Mouse (Mus musculus) thymus, adult 2 months (tissue): Measurements from ENCODE around the gene Pnma1. TPM values are rescaled to one million over a fixed set of nuclear protein-coding genes. Genes with fewer than 3 reads are reported as not detected.

Experiments used
- DNase-seq: peaks from one replicate; pipeline ENCODE4 v3.0.0; 2021
- H3K27ac ChIP-seq: fragments of 200-500 bp; 2 replicates; pipeline ENCODE4 v1.5.1; 2012; ENCODE audit warnings: low read length, control low read depth; ENCODE audit not compliant: control insufficient read depth, insufficient read depth
- H3K27me3 ChIP-seq: fragments of 200-500 bp; 2 replicates; pipeline ENCODE4 v1.6.1; 2012; ENCODE audit warnings: mild to moderate bottlenecking, low read length, moderate library complexity, mixed read lengths; ENCODE audit not compliant: control insufficient read depth, insufficient read depth
- H3K36me3 ChIP-seq: fragments of 200-500 bp; 2 replicates; pipeline ENCODE4 v1.6.1; 2012; ENCODE audit warnings: mild to moderate bottlenecking, low read length, moderate library complexity; ENCODE audit not compliant: control insufficient read depth, insufficient read depth
- H3K4me1 ChIP-seq: fragments of 200-500 bp; replicated peaks from 2 replicates; pipeline ENCODE4 v1.6.1; 2012; ENCODE audit warnings: low read length; ENCODE audit not compliant: control insufficient read depth, insufficient read depth
- H3K4me3 ChIP-seq: fragments of 200-500 bp; 2 replicates; pipeline ENCODE4 v1.5.1; 2012; ENCODE audit warnings: mild to moderate bottlenecking, low read length, control low read depth, moderate library complexity; ENCODE audit not compliant: control insufficient read depth, insufficient read depth
- CTCF ChIP-seq: fragments of 200-500 bp; IDR thresholded peaks from 2 replicates; pipeline ENCODE4 v1.5.1; 2012; ENCODE audit warnings: mild to moderate bottlenecking, control low read depth, low read length, moderate library complexity, borderline replicate concordance; ENCODE audit not compliant: control insufficient read depth, poor library complexity, insufficient read depth; ENCODE audit errors: extremely low read depth
- POLR2A ChIP-seq: fragments of 200-500 bp; IDR thresholded peaks from 2 replicates; pipeline ENCODE4 v1.6.1; 2012; ENCODE audit warnings: mild to moderate bottlenecking, low read length, control low read depth, moderate library complexity; ENCODE audit not compliant: control insufficient read depth, poor library complexity, insufficient read depth; ENCODE audit errors: extremely low read depth
- WGBS: fragments of 180-500 bp; shearing (Covaris S2); methylation state at CpG from one replicate; pipeline ENCODE4 v1.1.7; 2018; 5-methylcytosine and 5-hydroxymethylcytosine counted together
- polyA plus RNA-seq: library from polyadenylated mRNA; depleted of rRNA; stranded (reverse); fragments of >200 nt; gene quantifications from 2 replicates; pipeline ENCODE4 v1.2.3, GENCODE M21; 2012

Pnma1 gene
- polyA plus RNA-seq, 1 experiment: 0.28 TPM

- DNase-seq: no peak
- Histone ChIP-seq H3K27ac (no peak overlapping the region), H3K4me1 (no peaks in the 10 kb centered on the region), H3K36me3 (no peaks in the 10 kb centered on the region), H3K4me3 (no peak overlapping the region), H3K27me3 (no peaks in the 10 kb centered on the region)
- TF ChIP-seq CTCF (no peak), POLR2A (no peak)
- 97% methylated on average over 6 of the region's 6 CpGs for whole genome bisulfite sequencing
Observed at GRCm38 (mm10) chr12:84128576-84128975, 19.7 kb downstream of the Pnma1 start.

- no peaks in the 10 kb centered on the region for H3K4me1 ChIP-seq
- no peaks in the 10 kb centered on the region for H3K36me3 ChIP-seq
- TF ChIP-seq POLR2A: no peak
- no peak for TF ChIP-seq CTCF
- no peak overlapping the region for H3K4me3 ChIP-seq
- no peak overlapping the region for H3K27ac ChIP-seq
- 93% methylated on average over 2 of the region's 2 CpGs for WGBS
- no peak for DNase-seq
- H3K27me3 ChIP-seq: no peaks in the 10 kb centered on the region
Observed at GRCm38 (mm10) chr12:84126899-84127298, 21.4 kb downstream of the Pnma1 start.

GRCm38 (mm10) chr12:84125892-84126291 is 22.4 kb downstream of the Pnma1 start:
- no peak overlapping the region for H3K4me3 ChIP-seq
- TF ChIP-seq CTCF: no peak
- no peak for TF ChIP-seq POLR2A
- H3K36me3 ChIP-seq: no peaks in the 10 kb centered on the region
- DNase-seq: no peak
- no peaks in the 10 kb centered on the region for H3K4me1 ChIP-seq
- H3K27me3 ChIP-seq: no peaks in the 10 kb centered on the region
- WGBS: 97% methylated on average over 12 of the region's 12 CpGs
- no peak overlapping the region for H3K27ac ChIP-seq

- peaks cover 3% of the 10 kb centered on the region for H3K4me1 ChIP-seq
- H3K27me3 ChIP-seq: no peaks in the 10 kb centered on the region
- TF ChIP-seq POLR2A: no peak
- no peak for TF ChIP-seq CTCF
- no peak overlapping the region for H3K27ac ChIP-seq
- no peaks in the 10 kb centered on the region for H3K36me3 ChIP-seq
- no peak for DNase-seq
- 97% methylated on average over 5 of the region's 5 CpGs for WGBS
- no peak overlapping the region for H3K4me3 ChIP-seq
Observed at GRCm38 (mm10) chr12:84119584-84119983, 28.7 kb downstream of the Pnma1 start.

GRCm38 (mm10) chr12:84114153-84114994 is 33.9 kb downstream of the Pnma1 start, which contains the start of gene Dnal1:
Gene Dnal1, plus strand, starts transcription at chr12:84114366.
- Histone ChIP-seq H3K36me3 (no peaks in the 10 kb centered on the region), H3K27me3 (no peaks in the 10 kb centered on the region), H3K4me3 (peak within 1 kb of the TSS; percentile 45), H3K27ac (no peak within 1 kb of the TSS), H3K4me1 (peaks cover 6% of the 10 kb centered on the region)
- WGBS: 5% methylated on average over 30 of the region's 35 CpGs
- DNase-seq: peak; percentile 81
- TF ChIP-seq POLR2A (no peak), CTCF (no peak)

- Histone ChIP-seq H3K4me3 (no peak overlapping the region), H3K4me1 (peaks cover 6% of the 10 kb centered on the region), H3K27me3 (no peaks in the 10 kb centered on the region), H3K36me3 (no peaks in the 10 kb centered on the region), H3K27ac (no peak overlapping the region)
- no peak for DNase-seq
- TF ChIP-seq CTCF: no peak
- no peak for TF ChIP-seq POLR2A
- 43% methylated on average over 6 of the region's 6 CpGs for WGBS
Observed at GRCm38 (mm10) chr12:84113676-84114075, 34.6 kb downstream of the Pnma1 start.
